Mouse (Mus musculus) bone marrow macrophage, adult 2 months (primary cell): ENCODE data around the gene Edc4. TPM values are rescaled to one million over a fixed set of nuclear protein-coding genes. Genes with fewer than 3 reads are reported as not detected.
A peak's percentile ranks its signal among the peaks of the same experiment; 100 is the strongest.

ENCODE experiments used
- H3K27ac ChIP-seq: 2 replicates; pipeline ENCODE4 v1.5.1; 2012; ENCODE audit warnings: low read depth, low read length; ENCODE audit not compliant: insufficient read depth
- H3K4me1 ChIP-seq: 2 replicates; pipeline ENCODE4 v1.6.1; 2012; ENCODE audit warnings: low read length; ENCODE audit not compliant: control insufficient read depth, insufficient read depth
- H3K4me3 ChIP-seq: 2 replicates; pipeline ENCODE4 v1.5.1; 2012; ENCODE audit warnings: mild to moderate bottlenecking, low read length, moderate library complexity; ENCODE audit not compliant: insufficient read depth
- CTCF ChIP-seq: IDR thresholded peaks from 2 replicates; pipeline ENCODE4 v1.5.1; 2012; ENCODE audit warnings: low read depth, mild to moderate bottlenecking, low read length, moderate library complexity
- POLR2A ChIP-seq: IDR thresholded peaks from 2 replicates; pipeline ENCODE4 v1.6.1; 2012; ENCODE audit warnings: mild to moderate bottlenecking, low read depth, low read length, borderline replicate concordance
- polyA plus RNA-seq: library from polyadenylated mRNA; stranded (reverse); fragments of >200 nt; gene quantifications from 2 replicates; pipeline ENCODE4 v1.2.4, GENCODE M21; 2012; ENCODE audit not compliant: missing spikeins, insufficient read depth, insufficient read length

Gene Edc4
- polyA plus RNA-seq, 1 experiment, result 29.8 TPM

GRCm38 (mm10) chr8:105938306-105938669, 57.6 kb downstream of the Edc4 start, which contains the start of gene Psmb10:
Psmb10 (minus strand) TSS chr8:105938444.
- peaks cover 10% of the 10 kb centered on the region for H3K4me1 ChIP-seq
- H3K27ac ChIP-seq, result peak within 1 kb of the TSS; percentile 74
- no peak for TF ChIP-seq CTCF
- no peak for TF ChIP-seq POLR2A
- peak within 1 kb of the TSS; percentile 69 for H3K4me3 ChIP-seq

- TF ChIP-seq CTCF (no peak), POLR2A (no peak)
- H3K4me3 ChIP-seq, result no peak overlapping the region
Measured at GRCm38 (mm10) chr8:105942026-105942425, 61.3 kb downstream of the Edc4 start.

DNA sequence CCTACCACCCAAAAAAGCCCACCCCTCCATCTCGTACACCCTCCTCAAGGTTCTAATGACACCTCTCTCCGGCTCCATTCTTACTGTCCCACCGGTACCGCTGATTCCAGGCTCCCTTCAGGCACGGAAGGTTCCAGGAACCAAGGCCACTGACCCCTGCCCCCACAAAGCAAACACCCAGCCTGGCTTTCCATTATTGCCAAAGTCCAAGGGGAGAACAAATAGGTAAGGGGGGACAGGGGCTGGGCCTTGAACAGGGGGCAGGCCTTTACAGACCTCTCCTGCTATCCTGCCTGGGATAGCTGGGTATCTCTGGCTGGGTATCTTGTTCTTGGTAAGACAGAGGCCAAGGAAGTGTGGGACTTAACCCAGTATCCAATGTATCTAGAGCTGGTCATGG, 61.9 kb downstream of the Edc4 start:
- Histone ChIP-seq H3K27ac (no peak overlapping the region), H3K4me3 (no peak overlapping the region), H3K4me1 (peaks cover 6% of the 10 kb centered on the region)
- TF ChIP-seq CTCF, result no peak
- no peak for TF ChIP-seq POLR2A

More at GRCm38 (mm10) chr8:105942026-105942425, 61.3 kb downstream of the Edc4 start:
- H3K4me1 ChIP-seq, result peaks cover 6% of the 10 kb centered on the region
- H3K27ac ChIP-seq, result no peak overlapping the region

- TF ChIP-seq CTCF, result no peak
- no peak for TF ChIP-seq POLR2A
- Histone ChIP-seq H3K4me3 (no peak within 1 kb of the TSS), H3K4me1 (peaks cover 6% of the 10 kb centered on the region), H3K27ac (no peak within 1 kb of the TSS)
Measured at GRCm38 (mm10) chr8:105943321-105943739, 62.6 kb downstream of the Edc4 start, which contains the start of gene Lcat. Lcat (minus strand) TSS chr8:105943382.

Other genes with a start within 250 kb of the Edc4 start
- 60.3 and 61.3 TPM in 2 replicates for gene Ctcf, start 244.3 kb upstream of the Edc4 start, polyA plus RNA-seq
- gene Agrp, start 243.5 kb upstream of the Edc4 start, polyA plus RNA-seq, result not detected in 2 replicates
- 0.32 TPM in 1 of 2 replicates, not detected in the other for gene Carmil2, start 194.6 kb upstream of the Edc4 start, polyA plus RNA-seq
- 37.9 and 41.6 TPM in 2 replicates for gene Acd, start 179.8 kb upstream of the Edc4 start, polyA plus RNA-seq
- gene Pard6a, start 179.7 kb upstream of the Edc4 start, polyA plus RNA-seq, result 9.4 and 11.2 TPM in 2 replicates
- gene 4933405L10Rik, start 173.2 kb upstream of the Edc4 start, polyA plus RNA-seq, result not detected in 2 replicates
- gene Enkd1, start 172.7 kb upstream of the Edc4 start, polyA plus RNA-seq, result 5.3 and 9.1 TPM in 2 replicates
- 0.75 and 1.4 TPM in 2 replicates for gene Gfod2, start 122.2 kb upstream of the Edc4 start, polyA plus RNA-seq
- gene Ranbp10, start 53.5 kb upstream of the Edc4 start, polyA plus RNA-seq, result 42.0 and 44.3 TPM in 2 replicates
- not detected in 2 replicates for gene Tsnaxip1, start 53.1 kb upstream of the Edc4 start, polyA plus RNA-seq
- gene Cenpt, start 27.6 kb upstream of the Edc4 start, polyA plus RNA-seq, result 16.9 and 17.1 TPM in 2 replicates
- 27.4 and 28.5 TPM in 2 replicates for gene Thap11, start 25.7 kb upstream of the Edc4 start, polyA plus RNA-seq
- 2.2 TPM in 1 of 2 replicates, not detected in the other for gene Nutf2, start 20.3 kb upstream of the Edc4 start, polyA plus RNA-seq
- not detected in 2 replicates for gene Nrn1l, start 12.7 kb downstream of the Edc4 start, polyA plus RNA-seq
- gene Pskh1, start 19.6 kb downstream of the Edc4 start, polyA plus RNA-seq, result 18.0 and 18.8 TPM in 2 replicates
- 0.63 TPM in 1 of 2 replicates, not detected in the other for gene Ctrl, start 53.0 kb downstream of the Edc4 start, polyA plus RNA-seq
- gene Psmb10, start 57.6 kb downstream of the Edc4 start, polyA plus RNA-seq, result 150 and 151 TPM in 2 replicates
- 0.55 and 0.60 TPM in 2 replicates for gene Lcat, start 62.5 kb downstream of the Edc4 start, polyA plus RNA-seq
- 19.6 and 27.5 TPM in 2 replicates for gene Slc12a4, start 85.2 kb downstream of the Edc4 start, polyA plus RNA-seq
- 3.2 and 3.6 TPM in 2 replicates for gene Dpep3, start 98.5 kb downstream of the Edc4 start, polyA plus RNA-seq
- gene Dus2, start 110.5 kb downstream of the Edc4 start, polyA plus RNA-seq, result 6.1 and 8.3 TPM in 2 replicates
- gene Dpep2nb, start 125.1 kb downstream of the Edc4 start, polyA plus RNA-seq, result not detected in 2 replicates
- gene Ddx28, start 131.0 kb downstream of the Edc4 start, polyA plus RNA-seq, result 10.1 and 12.0 TPM in 2 replicates
- 28.3 and 31.9 TPM in 2 replicates for gene Nfatc3, start 178.0 kb downstream of the Edc4 start, polyA plus RNA-seq